Mouse (Mus musculus): ENCODE measurements around the gene Ngp. TPM values are rescaled to one million over a fixed set of nuclear protein-coding genes. Genes with fewer than 3 reads are reported as not detected.
"Not testable (repeated sequence)": the region's sequence is repeated elsewhere in the genome, so short reads cannot be mapped to it uniquely, and the experiment has no call there.

The Ngp gene
- not detected for total RNA-seq (2022)

- DNase-seq (ENCODE audit: low spot score in 2 of 2): no peak
Measured at GRCm38 (mm10) chr9:110419511-110420112, at the start of gene Ngp. Gene Ngp (plus strand): TSS chr9:110419747.

GRCm38 (mm10) chr9:110369860-110370259 lies 49.7 kb upstream of the Ngp start:
- DNase-seq (ENCODE audit: low spot score in 2 of 2): no peak

GRCm38 (mm10) chr9:110373871-110374270 lies 45.7 kb upstream of the Ngp start:
- DNase-seq (ENCODE audit: low spot score in 2 of 2): no peak

- no peak for DNase-seq (ENCODE audit: low spot score in 2 of 2)
Measured at GRCm38 (mm10) chr9:110375668-110376067, 43.9 kb upstream of the Ngp start.

GRCm38 (mm10) chr9:110377655-110378054 lies 41.9 kb upstream of the Ngp start:
- not testable (repeated sequence) for DNase-seq (ENCODE audit: low spot score in 2 of 2)

DNA sequence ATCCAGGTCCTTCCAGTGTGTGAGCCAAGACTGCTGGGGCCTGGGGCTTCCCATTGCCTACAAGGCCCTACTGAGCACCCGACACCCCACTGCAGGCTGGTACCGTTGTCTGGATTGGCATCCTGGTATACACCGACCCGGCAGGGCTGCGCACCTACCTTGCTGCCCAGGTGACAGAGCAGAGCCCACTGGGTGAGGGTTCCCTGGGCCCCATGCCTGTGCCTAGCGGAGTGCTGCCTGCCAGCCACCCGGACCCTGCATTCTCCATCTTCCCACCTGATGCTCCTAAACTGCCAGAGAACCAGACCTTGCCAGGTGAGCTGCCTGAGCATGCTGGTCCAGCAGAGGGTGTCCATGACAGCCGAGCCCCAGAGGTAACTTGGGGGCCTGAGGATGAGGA lies 40.2 kb upstream of the Ngp start:
- no peak for DNase-seq (ENCODE audit: low spot score in 2 of 2)

GRCm38 (mm10) chr9:110380662-110381061 lies 38.9 kb upstream of the Ngp start:
- no peak for DNase-seq (ENCODE audit: low spot score in 2 of 2)

GRCm38 (mm10) chr9:110381292-110381691 lies 38.3 kb upstream of the Ngp start:
- DNase-seq (ENCODE audit: low spot score in 2 of 2): no peak

DNA sequence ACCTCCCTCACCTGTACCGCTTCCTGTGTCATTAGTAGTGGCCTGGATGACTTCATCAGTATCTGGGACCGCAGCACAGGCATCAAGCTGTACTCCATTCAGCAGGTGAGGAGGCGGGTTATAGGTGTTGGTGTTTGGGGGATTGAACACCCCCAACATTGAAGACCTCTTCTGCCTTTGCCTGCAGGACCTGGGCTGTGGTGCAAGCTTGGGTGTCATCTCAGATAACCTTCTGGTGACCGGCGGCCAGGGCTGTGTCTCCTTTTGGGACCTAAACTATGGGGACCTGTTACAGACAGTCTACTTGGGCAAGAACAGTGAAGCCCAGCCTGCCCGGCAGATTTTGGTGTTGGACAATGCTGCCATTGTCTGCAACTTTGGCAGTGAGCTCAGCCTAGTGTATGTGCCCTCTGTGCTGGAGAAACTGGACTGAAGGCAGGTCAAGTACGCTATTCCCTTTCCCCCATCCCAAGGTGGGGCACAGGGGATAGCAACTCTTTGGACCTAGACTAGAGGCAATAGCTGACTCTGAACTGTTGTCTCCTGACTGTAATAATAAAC lies 35.1 kb upstream of the Ngp start:
- DNase-seq (ENCODE audit: low spot score in 2 of 2): no peak

DNA sequence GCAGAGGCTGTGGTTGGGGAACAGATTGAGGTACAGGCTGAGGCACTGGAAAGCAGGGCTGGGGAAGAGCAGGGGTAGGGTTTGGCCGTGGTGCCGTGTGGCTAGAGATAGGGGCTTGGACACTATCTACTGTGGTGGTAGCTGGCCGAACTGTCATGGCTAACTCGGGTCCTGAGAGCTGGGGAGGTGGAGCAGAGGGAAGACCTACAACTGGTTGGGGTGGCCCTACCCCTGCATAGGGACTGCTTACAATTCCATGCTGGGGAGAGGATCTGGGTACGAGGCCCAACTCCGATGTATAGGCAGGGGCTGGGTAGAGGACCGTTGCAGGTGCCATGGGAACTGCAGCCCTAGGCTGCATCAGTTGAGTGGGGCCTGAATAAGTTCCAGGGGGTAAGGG lies 31.5 kb upstream of the Ngp start:
- no peak for DNase-seq (ENCODE audit: low spot score in 2 of 2)

GRCm38 (mm10) chr9:110390843-110391242 lies 28.7 kb upstream of the Ngp start:
- no peak for DNase-seq (ENCODE audit: low spot score in 2 of 2)

DNA sequence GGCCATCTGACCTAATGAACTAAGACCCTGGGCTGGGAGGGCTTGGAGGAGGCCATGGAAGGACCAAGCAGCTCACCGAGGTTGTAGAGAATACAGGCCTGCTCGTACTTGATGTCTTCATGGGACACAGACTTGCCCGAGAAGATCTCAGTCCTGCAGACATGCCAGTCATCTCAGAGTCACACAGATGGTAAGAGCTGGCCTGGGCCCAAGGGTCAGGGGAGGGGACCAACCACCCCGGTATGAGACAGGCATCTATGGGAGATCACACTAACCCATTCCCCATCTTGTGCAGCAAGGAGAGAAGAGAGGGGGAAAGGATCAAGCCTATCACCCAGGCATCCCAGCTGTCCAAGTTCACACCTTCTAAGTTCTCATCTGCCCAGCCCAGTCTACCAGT lies 26.3 kb upstream of the Ngp start:
- DNase-seq (ENCODE audit: low spot score in 2 of 2): no peak

DNA sequence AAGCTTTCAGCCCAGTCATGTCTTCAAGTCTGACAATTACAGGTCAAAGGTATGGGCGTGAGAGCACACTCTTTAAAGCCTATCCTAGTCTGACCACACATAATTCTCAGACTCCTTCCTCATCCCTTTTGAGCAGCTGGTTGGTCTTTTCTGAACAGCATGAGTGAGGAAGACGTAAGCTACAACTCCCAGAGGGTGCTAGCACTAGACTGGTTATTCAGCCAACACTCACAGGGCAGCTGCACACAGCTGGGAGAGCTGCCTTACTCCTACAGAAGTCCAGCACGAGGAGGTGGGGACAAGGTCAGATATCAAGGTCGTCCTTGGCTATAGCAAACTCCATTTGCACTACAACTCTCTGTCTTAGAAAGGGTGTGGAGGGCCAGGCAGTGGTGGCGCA lies 18.9 kb upstream of the Ngp start:
- no peak for DNase-seq (ENCODE audit: low spot score in 2 of 2)

- no peak for DNase-seq (ENCODE audit: low spot score in 2 of 2)
Measured at GRCm38 (mm10) chr9:110402731-110403130, 16.8 kb upstream of the Ngp start.

DNA sequence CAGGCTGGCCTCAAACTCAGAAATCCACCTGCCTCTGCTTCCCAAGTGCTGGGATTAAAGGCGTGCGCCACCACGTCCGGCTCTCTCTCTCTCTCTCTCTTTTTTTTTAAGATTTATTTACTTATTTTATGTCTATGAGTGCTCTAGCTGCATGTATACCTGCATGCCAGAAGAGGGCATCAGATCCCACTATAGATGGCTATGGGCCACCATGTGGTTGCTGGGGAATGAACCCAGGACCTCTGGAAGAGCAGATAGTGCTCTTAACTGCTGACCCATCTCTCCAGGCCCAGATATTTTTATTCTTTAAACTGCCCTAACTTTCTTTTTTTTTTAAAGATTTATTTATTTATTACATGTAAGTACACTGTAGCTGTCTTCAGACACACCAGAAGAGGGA lies 16.3 kb upstream of the Ngp start:
- not testable (repeated sequence) for DNase-seq (ENCODE audit: low spot score in 2 of 2)

- no peak for DNase-seq (ENCODE audit: low spot score in 2 of 2)
Measured at GRCm38 (mm10) chr9:110407311-110408098, 12.0 kb upstream of the Ngp start.

DNA sequence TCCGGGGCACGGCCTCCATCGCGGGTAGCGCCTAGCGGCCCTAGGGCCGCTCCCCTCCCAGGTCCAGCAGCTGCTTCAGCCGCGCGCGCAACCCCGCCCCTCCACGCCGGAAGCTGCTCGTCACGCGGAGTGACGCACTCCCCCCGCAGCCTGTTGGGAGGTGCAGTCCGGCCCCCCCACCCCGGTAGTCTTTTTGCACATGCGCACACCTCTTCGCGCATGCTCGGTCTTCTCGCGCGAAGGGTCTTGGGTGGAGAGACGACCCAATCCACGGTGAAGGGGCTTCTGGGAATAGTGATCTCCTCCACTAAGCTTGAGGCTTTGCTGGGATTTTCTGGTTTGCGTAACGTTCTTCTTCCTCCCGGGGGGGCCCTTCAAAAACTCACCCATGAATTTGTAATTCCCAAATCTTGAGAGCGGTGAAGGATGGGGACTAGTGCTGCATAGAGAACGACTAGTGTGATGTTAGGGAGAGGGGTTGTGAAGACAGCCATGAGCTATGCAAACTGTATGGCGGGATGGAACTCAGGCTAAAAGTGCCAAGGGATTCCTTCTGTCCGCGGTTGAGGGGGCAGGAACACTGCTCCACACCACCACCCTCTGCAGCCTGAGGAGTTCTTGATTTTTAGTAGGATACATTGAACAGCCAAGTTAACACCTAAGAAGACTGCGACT lies 11.3 kb upstream of the Ngp start, which contains the start of gene Ptpn23:
Ptpn23 (minus strand) TSS at position 115 of the 675 bp plus-strand sequence.
- peak; percentile 88 to 92 for DNase-seq (ENCODE audit: low spot score in 2 of 2)

DNA sequence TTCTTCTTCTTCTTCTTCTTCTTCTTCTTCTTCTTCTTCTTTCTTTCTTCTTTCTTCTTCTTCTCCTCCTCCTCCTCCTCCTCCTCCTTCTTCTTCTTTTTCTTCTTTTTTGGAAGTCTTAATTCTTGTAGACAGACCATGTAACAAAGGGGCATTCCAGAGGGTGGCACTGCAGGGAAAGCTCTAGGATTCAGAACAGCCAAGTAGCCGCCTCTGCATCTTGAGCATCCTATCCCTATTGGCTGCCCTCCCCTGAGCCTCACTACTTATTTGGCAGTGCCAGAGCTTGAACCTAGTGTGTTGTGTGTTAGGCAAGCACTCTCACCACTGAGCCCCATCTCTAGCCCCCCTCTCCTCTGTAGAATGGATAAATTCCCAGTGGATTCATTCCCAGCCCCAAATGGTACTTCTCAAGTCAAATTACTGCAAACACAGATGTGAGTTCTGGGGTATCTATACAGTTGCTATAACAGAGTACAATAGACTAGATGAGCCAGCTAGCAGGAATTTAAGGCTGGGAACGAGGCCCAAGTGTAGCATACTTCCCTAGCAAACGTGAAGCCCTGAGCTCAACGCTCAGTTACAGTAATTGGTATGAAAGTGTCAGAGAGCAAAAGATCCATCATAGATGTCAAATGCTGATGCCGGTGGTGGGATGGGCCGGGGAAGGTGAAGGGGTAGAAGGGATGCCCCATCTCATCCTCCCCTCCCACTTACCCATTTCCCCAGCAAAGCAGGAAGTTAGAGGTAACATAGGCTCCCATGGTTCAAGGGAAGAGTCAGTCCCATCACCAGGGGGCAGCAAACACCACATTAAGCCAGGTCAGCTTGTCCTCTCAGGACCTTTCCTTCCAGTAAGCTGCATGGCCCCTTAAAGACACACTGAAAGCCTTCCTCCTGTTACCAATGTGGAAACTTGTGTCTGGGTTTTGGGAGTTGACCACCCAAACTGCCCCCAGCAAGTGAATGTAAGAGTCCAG lies 8.3 kb upstream of the Ngp start:
- DNase-seq (ENCODE audit: low spot score in 2 of 2): peak; percentile 70 to 75

DNA sequence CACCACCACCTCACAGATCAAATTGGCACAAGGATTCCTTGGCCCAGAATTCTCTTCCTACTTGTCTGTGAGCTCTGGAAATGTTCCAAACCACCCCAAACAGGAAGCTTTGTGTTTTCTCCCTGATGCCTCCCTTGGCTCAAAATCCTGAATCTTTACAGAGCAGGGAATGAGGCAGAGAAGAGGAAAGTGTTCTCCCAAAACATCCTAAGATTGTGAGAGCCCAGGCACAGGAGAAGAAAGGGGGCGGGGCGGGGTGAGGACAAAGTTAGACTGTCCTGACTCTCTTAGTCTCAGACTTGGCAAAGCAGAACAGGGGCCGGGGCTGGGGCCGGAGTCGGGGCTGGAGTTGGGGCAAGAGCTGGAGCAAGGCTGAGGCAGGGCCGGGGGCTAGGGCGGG lies 6.6 kb upstream of the Ngp start:
- DNase-seq (ENCODE audit: low spot score in 2 of 2): no peak

- no peak for DNase-seq (ENCODE audit: low spot score in 2 of 2)
Measured at GRCm38 (mm10) chr9:110413785-110414184, 5.8 kb upstream of the Ngp start.

- DNase-seq (ENCODE audit: low spot score in 2 of 2): no peak
Measured at GRCm38 (mm10) chr9:110431241-110431640, 11.7 kb downstream of the Ngp start.

Measured in gastrocnemius, adult 8-10 months (tissue).